Mouse (Mus musculus): Measurements from ENCODE around the gene Syne3. TPM values are rescaled to one million over a fixed set of nuclear protein-coding genes. Genes with fewer than 3 reads are reported as not detected.

The Syne3 gene
- total RNA-seq, 2 experiments from 2014 or later, result 13.4 to 22.4 TPM

DNA sequence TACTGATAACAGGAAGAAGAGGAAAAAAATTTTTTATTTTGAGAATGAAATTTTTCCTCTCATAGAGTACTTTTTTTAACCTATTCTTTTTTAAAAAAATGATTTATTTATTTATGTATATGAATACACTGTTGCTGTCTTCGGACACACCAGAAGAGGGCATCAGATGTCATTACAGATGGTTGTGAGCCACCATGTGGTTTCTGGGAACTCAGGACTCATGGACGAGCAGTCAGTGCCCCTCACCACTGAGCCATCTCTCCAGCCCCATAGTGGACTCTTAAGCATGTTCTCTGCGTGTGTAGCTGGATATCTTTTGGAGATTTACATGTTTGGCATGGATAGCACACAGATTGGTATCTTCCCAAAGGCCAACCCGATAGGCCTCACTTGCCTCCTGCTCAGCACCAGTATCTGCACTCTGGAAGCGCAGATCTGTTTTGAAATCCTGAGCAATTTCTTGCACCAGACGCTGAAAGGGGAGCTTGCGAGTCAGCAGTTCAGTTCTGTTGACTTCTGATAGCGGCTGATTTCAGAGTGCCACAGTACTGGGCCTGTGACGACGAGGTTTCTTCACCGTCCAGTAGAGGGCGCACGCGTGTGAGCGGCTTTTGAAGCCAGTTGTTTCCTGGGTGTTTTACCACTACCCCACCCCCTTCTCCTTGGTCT lies 17.8 kb upstream of the Syne3 start:
- ATAC-seq (replicated peaks; ENCODE audit: poor library complexity, severe bottlenecking), result peak; percentile 36

GRCm38 (mm10) chr12:105025947-105026586 lies 16.5 kb upstream of the Syne3 start:
- ATAC-seq (replicated peaks; ENCODE audit: poor library complexity, severe bottlenecking), result no peak

DNA sequence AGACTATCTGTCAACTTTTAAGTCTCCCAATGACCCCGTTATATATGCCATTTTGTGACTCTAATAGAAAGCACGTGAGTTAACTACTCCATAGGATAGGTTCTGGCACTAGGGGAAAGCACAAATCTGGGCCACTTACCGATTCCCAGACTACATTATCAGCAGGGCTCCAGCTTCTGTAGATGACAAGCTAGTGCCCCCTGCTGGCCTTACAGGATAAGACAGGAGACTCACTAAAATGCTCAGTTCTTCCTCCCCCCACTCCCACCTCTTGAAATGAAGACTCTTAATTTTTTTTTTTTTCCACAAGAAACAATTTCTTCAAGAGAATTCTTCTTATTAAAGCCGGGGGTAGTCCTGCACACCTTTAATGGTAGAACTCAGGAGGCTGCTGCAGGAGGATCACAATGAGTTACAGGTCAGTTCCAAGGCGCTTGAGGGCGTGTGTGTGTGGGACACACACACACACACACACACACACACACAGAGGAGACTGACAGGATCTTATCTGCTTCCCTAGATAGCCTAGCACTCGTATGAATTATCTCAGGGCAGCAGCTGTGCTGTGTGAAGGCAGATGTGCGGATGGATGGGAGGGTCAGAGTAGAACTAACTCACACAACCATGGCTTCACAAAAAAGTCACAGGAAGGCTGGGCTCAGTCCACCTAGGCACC lies 15.8 kb upstream of the Syne3 start:
- peak; percentile 60 for ATAC-seq (replicated peaks; ENCODE audit: poor library complexity, severe bottlenecking)

- no peak for ATAC-seq (replicated peaks; ENCODE audit: poor library complexity, severe bottlenecking)
Observed at GRCm38 (mm10) chr12:105022776-105023175, 13.2 kb upstream of the Syne3 start.

GRCm38 (mm10) chr12:105022141-105022540 lies 12.5 kb upstream of the Syne3 start:
- ATAC-seq (replicated peaks; ENCODE audit: poor library complexity, severe bottlenecking), result no peak

DNA sequence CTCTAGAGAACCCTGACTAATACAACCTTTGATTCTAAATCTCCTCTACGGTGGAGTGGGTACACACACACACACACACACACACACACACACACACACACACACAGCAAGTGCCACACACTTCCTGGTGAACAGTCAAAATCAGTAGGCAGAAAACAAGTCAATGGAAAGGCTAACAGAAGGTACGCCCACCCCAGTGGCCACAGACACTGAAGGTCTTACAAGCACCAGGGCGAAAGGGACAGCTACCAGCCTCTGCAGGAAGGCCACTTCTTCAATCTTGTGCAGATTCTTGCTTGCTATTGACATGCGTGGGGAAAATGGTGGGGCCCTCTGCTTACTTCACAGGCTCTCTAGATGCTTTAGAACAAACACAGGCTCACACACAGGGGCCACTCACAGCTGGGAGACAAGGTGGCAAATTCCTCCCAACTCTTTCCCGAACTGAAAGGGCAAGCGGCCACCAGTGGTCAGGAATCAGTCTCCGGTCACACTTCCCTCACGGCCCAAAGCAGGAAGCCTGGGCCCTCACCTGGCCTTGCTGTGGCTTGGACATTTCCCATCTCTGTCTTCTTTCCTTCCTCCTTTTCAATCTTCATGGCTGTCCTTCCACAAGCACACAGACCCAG lies 11.9 kb upstream of the Syne3 start:
- ATAC-seq (replicated peaks; ENCODE audit: poor library complexity, severe bottlenecking), result peak; percentile 30

DNA sequence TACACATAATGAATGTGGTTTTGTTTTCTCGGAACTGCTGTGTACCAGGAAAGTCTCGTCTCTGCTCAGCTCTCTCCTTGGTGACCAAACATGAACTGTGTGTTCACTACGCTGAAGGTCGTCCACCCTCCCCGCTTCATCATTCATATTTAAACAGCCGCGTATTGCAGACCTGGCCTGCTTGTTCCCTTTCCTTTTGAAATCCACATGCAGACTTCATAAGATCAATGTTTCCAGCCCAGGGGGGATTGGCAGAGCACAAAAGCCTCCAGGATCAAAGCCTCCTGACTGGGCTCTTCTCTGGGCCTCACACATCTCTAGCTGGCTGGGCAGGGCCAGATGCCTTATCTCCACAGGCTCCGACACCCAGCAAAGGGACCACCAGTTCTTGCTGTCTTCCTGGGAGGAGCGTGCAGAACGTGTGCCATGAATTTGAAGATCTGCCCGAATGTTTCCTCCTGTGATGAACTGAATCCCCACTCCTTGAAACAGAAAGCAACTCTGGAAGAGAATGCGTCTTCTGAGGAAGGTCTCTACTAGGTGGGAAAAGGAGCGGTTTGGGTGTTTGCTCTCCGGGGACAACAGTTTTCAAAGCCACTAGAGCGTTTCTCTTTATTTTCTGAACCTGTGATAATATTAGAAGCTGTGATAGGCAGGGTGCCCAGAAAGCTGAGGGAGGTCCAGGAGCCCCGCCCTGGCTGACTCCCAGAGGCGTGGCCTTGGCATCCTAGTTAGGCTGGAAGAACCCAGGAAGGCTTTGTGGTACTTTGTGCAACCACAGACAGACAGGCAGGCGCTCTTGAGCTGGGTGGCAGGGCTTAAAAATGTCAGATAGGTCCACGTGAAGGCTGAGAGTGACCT lies 10.0 kb upstream of the Syne3 start:
- ATAC-seq (replicated peaks; ENCODE audit: poor library complexity, severe bottlenecking), result peak; percentile 82

DNA sequence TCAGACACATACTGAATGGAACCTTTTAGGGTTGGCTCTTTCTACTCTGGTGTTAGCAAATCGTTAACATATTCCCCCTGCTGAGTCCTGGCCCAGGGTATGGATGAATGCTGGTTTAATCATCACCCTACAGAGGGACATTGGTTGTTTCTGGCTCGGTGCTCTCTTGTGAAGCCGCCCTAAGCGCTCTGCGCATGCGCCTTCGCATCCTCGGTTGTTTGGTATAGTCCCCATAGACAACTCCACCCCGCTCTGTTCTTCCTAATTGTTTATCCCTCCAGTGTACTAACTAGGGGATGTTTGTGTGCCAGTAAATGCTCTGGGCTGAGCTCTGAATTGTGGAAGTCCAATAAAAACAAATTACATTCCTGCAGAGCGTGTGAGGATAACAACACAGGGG lies 7.0 kb upstream of the Syne3 start:
- ATAC-seq (replicated peaks; ENCODE audit: poor library complexity, severe bottlenecking), result no peak

- no peak for ATAC-seq (replicated peaks; ENCODE audit: poor library complexity, severe bottlenecking)
Observed at GRCm38 (mm10) chr12:105016199-105016598, 6.6 kb upstream of the Syne3 start.

GRCm38 (mm10) chr12:105013065-105013464 lies 3.5 kb upstream of the Syne3 start:
- ATAC-seq (replicated peaks; ENCODE audit: poor library complexity, severe bottlenecking), result peak; percentile 53

- no peak for ATAC-seq (replicated peaks; ENCODE audit: poor library complexity, severe bottlenecking)
Observed at GRCm38 (mm10) chr12:105012314-105012713, 2.7 kb upstream of the Syne3 start.

- no peak for ATAC-seq (replicated peaks; ENCODE audit: poor library complexity, severe bottlenecking)
Observed at GRCm38 (mm10) chr12:105011589-105011988, 2.0 kb upstream of the Syne3 start.

DNA sequence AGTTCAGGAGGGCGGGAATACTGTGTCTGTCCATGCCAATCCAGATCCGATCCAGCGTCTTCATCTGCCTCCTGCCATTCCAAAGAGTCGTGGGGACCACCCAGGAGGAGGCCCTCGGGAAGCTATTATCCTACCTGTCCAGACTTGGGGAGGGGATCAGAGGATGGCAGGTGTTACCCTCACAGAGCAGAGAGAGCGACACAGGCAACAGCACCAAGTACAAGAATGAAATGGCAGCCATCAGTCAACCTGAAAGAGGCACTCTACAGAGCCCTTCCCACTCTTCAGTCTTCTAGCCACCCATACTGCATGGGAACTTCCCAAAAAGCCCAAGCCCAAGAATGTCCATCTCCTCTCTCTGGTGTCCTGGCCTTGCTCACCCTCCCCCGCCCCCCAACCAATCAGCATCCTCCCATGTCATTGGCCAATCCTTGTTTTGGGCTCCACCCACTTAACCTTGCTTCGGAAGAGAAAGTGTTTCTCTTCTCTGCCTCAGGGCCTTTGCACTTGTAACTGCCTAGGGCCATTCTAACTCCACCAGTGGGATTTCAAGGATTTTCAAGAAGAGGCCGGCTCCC lies 693 bp upstream of the Syne3 start:
- peak; percentile 2; the same call in 1 of the 2 replicates for ATAC-seq (replicated peaks; ENCODE audit: poor library complexity, severe bottlenecking)

DNA sequence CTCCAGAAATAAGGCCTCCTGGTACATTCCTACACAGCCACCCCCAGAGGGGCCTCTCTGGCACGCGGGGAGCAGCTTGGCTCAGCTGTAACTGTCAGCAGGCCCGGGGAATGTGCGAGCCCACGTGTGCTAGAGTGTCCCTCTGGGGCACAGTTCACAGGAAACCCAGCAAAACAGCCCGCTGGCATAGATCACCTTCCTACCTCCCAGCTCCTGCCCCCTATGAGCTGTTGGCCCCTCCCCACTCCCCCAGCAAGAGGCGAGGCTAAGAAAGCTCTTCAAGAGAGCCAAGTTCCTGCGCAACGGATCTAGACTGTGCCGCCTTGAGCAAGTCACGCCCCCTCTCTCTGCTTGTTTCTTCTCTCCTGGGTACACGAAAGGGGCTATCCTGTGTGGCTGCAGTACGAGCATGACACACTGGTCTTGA lies 844 bp downstream of the Syne3 start:
- ATAC-seq (replicated peaks; ENCODE audit: poor library complexity, severe bottlenecking), result peak; percentile 51

DNA sequence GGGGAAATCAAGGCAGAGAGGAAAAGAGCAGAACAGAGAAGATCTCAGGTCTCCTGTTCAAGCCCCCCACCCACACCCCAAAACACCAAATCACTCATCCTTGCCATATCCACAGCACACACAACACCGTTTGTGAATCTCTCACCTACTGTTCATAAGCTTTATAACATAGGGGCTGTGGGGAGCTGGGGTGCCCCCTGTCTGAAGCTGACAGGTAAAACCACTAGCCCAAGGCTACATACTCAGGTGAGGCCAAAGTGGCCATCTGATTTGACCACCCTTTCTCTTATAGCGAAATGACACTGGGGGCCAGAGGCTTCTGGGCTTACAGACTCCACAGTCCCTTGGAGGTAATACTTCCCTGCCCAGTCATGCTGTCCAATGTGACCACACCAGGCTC lies 1.5 kb downstream of the Syne3 start:
- no peak for ATAC-seq (replicated peaks; ENCODE audit: poor library complexity, severe bottlenecking)

GRCm38 (mm10) chr12:105005715-105005972 lies 4.0 kb downstream of the Syne3 start:
- no peak for ATAC-seq (replicated peaks; ENCODE audit: poor library complexity, severe bottlenecking)

DNA sequence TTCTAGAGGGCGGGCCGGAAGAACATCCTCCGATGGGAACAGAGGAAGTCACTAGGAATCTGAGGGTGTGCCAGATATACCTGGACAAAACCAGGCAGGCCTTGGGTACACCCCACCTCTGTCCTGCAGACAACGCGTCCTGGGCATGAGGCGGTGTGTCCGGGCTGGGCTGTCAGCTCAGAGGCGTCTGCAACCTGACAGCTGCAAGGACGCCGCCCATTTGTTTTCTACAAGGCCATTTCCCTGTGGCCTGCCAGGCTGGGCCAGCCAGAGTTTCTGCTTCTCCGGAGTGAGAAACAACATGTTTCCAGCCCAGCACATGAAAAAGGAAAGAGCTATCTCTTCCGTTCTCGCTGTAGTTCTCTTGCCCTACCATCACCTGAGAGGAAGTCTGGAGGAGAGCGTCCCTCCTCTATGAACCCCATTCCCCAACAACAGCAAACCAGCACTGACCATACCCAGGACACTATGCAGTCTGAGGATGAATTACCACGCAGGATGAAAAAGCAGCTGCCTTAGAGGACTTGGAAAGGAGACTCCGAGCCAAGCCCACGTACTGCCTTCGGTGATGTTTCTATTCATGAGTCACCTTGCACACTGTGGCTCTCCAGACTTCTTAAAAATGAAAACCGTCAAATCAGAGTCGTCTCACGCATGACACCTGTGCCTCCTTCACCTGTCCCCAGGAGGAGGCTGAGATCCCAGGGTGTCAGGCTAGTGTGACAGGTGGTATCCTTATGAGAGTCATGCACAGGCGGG lies 4.5 kb downstream of the Syne3 start:
- no peak for ATAC-seq (replicated peaks; ENCODE audit: poor library complexity, severe bottlenecking)

- 0 out of 2 replicates have a peak, but pooled peaks have one; percentile 3 for ATAC-seq (replicated peaks; ENCODE audit: poor library complexity, severe bottlenecking)
Observed at GRCm38 (mm10) chr12:105003715-105004114, 5.9 kb downstream of the Syne3 start.

DNA sequence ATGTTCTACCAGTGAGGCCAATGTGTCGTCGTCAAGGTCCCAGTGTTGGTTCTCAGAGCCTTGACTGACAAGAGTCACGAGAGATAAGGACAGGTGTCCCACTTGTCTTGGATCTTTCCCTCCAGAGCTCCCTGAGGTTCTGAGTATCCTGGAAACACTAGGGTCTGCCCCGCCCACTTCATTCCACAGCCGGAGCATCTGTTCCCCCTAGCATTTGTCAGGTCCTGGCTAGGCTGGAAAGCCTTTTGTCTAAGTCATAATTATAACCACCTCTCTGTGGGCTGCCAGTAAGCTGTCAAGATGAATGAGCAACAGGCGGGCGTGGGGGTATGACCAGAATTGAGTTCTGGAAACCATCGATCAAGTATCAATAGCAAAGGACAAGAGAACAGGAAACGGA lies 6.5 kb downstream of the Syne3 start:
- no peak for ATAC-seq (replicated peaks; ENCODE audit: poor library complexity, severe bottlenecking)
